Mouse (Mus musculus) liver, embryonic 15.5 days (tissue): ENCODE measurements at regions not wholly inside any gene's neighbourhood (a gene's known extent, or its start where the extent isn't known, plus 50 kb on each side); places are given as distances from the start of the nearest gene placed in this dataset.
A peak's percentile ranks its signal among the peaks of the same experiment; 100 is the strongest.

Experiments used
- ATAC-seq: fragments of 200-750 bp; cut with Nextera tagmentation; 2 replicates; pipeline ENCODE4 v1.8.0; 2017; ENCODE audit warnings: moderate number of reproducible peaks, mild to moderate bottlenecking, moderate library complexity; ENCODE audit not compliant: insufficient read depth
- H3K27ac ChIP-seq: fragments of 300-500 bp; sonication (generic); replicated peaks from 2 replicates; pipeline ENCODE4 v1.5.1; 2015; ENCODE audit warnings: mild to moderate bottlenecking, inconsistent platforms
- H3K27me3 ChIP-seq: fragments of 300-500 bp; sonication (generic); 2 replicates; pipeline ENCODE4 v1.6.1; 2015; ENCODE audit warnings: mild to moderate bottlenecking, inconsistent platforms
- H3K36me3 ChIP-seq: fragments of 300-500 bp; sonication (generic); replicated peaks from 2 replicates; pipeline ENCODE4 v1.6.1; 2015; ENCODE audit warnings: moderate library complexity, mild to moderate bottlenecking, inconsistent platforms
- H3K4me1 ChIP-seq: fragments of 300-500 bp; sonication (generic); replicated peaks from 2 replicates; pipeline ENCODE4 v1.6.1; 2015; ENCODE audit warnings: inconsistent platforms
- H3K4me2 ChIP-seq: fragments of 300-500 bp; sonication (generic); 2 replicates; pipeline ENCODE4 v1.6.1; 2015; ENCODE audit warnings: moderate library complexity, mild to moderate bottlenecking, inconsistent platforms
- H3K4me3 ChIP-seq: fragments of 300-500 bp; sonication (generic); replicated peaks from 2 replicates; pipeline ENCODE4 v1.5.1; 2015; ENCODE audit warnings: mild to moderate bottlenecking, inconsistent platforms
- H3K9ac ChIP-seq: fragments of 300-500 bp; sonication (generic); 2 replicates; pipeline ENCODE4 v1.6.1; 2015; ENCODE audit warnings: moderate library complexity, mild to moderate bottlenecking, inconsistent platforms
- H3K9me3 ChIP-seq: fragments of 300-500 bp; sonication (generic); replicated peaks from 2 replicates; pipeline ENCODE4 v1.6.1; 2016; ENCODE audit warnings: inconsistent platforms
- WGBS: fragments of 180-500 bp; shearing (Covaris S2); methylation state at CpG from one replicate; pipeline ENCODE4 v1.1.7; 2015; ENCODE audit warnings: mixed read lengths; ENCODE audit not compliant: insufficient replicate concordance; 5-methylcytosine and 5-hydroxymethylcytosine counted together

DNA sequence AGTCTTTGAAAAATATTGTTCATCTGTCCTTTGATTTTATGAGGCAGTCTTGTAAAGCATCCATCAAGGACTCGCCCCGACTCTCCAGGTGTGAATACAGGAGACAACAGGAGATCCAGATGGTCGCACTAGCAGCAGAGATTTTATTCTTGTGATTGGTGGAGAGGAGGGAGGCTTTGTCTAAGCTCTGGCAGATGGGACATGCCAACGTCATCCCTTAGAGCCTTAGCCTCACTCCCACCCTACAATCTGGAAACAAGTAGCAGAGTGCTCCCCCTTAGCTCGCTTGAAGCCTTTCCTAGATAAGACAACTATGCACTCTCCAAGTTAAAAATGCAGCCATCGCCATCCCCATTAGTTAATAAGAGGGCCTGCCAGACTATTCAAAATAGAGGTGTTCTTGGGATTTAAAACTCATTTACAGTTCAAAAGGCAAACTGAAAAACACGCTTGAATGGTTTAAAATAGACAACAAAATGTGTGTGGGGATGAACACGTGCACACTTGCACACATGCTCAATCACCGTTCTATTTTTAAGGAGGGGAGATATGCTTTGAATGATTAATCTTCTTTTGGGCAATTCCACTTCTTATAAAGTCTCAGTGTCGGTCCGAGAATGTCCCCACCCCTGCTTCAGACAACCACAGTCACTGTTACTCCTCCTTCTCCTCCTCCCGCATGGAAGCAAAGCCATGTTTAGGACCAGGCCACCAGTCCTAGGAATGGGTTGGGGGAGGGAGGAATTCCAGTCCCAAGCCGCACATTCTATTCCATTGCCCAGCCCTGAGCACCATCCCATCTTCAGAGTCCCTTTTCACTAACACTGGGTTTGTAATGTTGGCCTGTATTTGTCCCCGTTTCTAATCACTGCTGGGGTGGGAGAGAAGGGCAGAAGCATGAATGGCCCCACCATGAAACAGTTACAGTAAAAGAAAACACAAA lies 61.5 kb upstream of the Egln3 start:
- no peaks in the 10 kb centered on the region for H3K27me3 ChIP-seq
- no peak overlapping the region for H3K4me2 ChIP-seq
- H3K36me3 ChIP-seq, result no peaks in the 10 kb centered on the region
- H3K9ac ChIP-seq, result no peak overlapping the region
- H3K9me3 ChIP-seq, result no peaks in the 10 kb centered on the region
- H3K27ac ChIP-seq, result no peak overlapping the region
- H3K4me3 ChIP-seq, result no peak overlapping the region
- ATAC-seq, result no peak
- no peaks in the 10 kb centered on the region for H3K4me1 ChIP-seq
- 64% methylated on average over 14 of the region's 14 CpGs for WGBS

DNA sequence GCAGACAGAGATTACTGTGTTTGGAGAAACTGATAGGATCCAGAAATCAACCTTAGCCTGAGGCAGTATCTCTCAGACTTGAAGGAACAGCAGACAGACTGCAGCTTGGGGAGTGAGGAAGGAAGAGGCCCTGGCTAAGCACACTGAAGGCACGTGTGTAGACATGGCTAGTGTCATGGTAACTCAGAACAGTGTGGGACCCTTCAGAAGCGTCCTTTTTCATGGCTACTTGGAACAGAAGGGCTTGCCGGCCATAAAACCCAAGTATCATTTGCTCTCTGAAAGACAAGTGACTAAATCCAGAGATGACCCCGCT lies 60.7 kb upstream of the Egln3 start:
- WGBS, result 36% methylated on average over 4 of the region's 4 CpGs

DNA sequence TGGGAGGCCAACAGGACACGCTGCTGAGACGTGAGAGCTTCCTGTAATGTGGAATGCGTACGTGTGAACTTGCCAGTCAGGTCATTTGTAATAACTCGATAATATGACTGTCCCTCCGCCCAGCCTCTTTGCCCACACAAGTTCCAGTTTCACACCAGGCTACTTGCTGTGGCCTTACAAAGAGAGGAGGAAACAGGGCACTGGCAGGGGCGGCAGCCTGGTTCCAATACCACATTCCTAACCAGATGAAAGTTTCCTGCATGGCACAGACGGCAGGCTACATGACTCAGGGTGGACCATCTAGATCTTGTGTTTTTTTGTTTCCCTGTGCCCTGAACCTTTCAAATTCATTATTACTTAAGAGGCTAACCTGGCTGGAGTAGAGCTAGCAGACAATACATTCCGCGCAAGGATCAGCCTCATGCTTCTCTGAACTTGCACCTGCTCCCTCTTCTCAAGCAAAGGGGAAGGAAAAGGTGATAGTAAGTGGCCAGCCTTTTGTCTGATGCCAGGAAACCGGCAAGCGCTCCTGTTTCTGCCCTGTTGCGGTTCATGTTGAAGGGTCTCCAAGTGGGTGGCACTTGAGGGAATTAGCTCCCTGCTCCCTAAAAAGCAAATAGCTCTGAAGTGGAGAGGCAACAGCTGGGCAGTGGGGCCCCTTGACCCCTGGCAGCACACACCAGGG lies 60.2 kb upstream of the Egln3 start:
- Histone ChIP-seq H3K4me2 (no peak overlapping the region), H3K4me1 (no peaks in the 10 kb centered on the region), H3K36me3 (no peaks in the 10 kb centered on the region), H3K9ac (no peak overlapping the region), H3K27me3 (no peaks in the 10 kb centered on the region), H3K27ac (no peak overlapping the region), H3K4me3 (no peak overlapping the region), H3K9me3 (no peaks in the 10 kb centered on the region)
- 40% methylated on average over 13 of the region's 13 CpGs for WGBS
- no peak for ATAC-seq

More for the DNA sequence above, 60.7 kb upstream of the Egln3 start:
- H3K36me3 ChIP-seq, result no peaks in the 10 kb centered on the region
- no peak for ATAC-seq
- no peak overlapping the region for H3K27ac ChIP-seq
- no peak overlapping the region for H3K4me2 ChIP-seq
- H3K4me1 ChIP-seq, result no peaks in the 10 kb centered on the region
- no peak overlapping the region for H3K9ac ChIP-seq
- H3K27me3 ChIP-seq, result no peaks in the 10 kb centered on the region
- no peak overlapping the region for H3K4me3 ChIP-seq
- H3K9me3 ChIP-seq, result no peaks in the 10 kb centered on the region

DNA sequence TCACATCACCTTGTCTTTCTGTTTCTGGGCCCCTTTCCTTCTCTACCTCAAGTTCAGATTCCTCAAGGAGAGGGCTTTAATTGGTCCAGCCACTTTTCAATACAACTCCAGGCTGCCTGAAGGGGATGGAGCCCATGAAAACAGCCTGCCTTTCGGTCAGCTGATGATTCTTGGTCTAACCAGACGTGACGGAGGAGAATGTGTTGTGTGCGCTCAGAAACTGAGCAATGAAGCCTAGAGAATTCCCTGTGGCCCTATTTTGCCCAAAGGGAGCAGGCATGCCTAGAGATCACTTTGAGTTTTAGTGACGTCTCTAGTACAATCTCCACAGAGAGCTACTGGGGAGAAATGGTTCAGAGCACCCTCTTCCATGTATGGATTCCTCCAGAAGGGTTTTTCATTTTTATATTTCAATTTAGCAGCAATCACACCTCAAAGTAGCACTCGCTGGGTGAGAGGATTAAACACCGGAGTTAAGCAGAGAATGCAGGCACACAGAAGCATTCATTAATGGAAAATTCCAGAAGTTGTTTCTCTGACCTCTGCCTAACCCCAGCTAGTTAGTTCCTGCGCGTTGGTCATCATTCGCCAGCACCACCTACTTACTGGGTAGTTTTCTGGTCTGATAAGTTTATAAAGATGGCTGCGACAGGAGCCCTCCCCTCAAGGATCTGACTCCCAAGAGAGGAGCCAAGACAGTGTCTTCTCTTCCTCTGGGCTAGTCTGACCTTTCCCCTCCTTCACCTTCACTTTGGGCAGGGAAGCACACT lies 58.8 kb upstream of the Egln3 start:
- Histone ChIP-seq H3K4me2 (no peak overlapping the region), H3K27me3 (no peaks in the 10 kb centered on the region)
- WGBS, result 70% methylated on average over 11 of the region's 11 CpGs

DNA sequence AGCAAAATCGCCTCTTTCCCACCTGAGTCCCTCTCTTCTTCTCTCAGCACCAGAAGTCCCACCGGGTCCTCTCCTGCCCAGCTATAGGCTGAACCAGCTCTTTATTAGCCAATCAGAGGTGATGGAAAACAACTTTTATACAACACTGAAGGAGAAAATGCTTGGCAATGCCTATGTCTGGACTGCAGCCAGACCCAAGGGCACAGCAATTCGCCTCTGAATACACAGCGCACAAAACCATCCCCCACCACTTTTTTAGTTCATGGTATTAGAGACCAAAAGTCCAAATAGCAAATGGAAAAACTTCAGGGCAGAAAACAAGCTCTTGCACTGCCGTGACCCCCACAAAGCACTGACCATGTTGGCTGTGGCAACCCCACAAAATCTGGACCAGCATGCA lies 57.8 kb upstream of the Egln3 start:
- H3K36me3 ChIP-seq, result no peaks in the 10 kb centered on the region
- H3K27ac ChIP-seq, result no peak overlapping the region
- no peak overlapping the region for H3K9ac ChIP-seq
- 70% methylated on average over 5 of the region's 5 CpGs for WGBS
- H3K4me1 ChIP-seq, result peaks cover 3% of the 10 kb centered on the region; the same call in 1 of the 2 replicates
- H3K4me2 ChIP-seq, result no peak overlapping the region
- ATAC-seq, result no peak
- H3K4me3 ChIP-seq, result no peak overlapping the region
- H3K9me3 ChIP-seq, result no peaks in the 10 kb centered on the region
- H3K27me3 ChIP-seq, result no peaks in the 10 kb centered on the region

More for the DNA sequence above, 58.8 kb upstream of the Egln3 start:
- no peaks in the 10 kb centered on the region for H3K4me1 ChIP-seq
- no peak overlapping the region for H3K9ac ChIP-seq
- H3K36me3 ChIP-seq, result no peaks in the 10 kb centered on the region
- no peak overlapping the region for H3K27ac ChIP-seq
- no peak overlapping the region for H3K4me3 ChIP-seq
- ATAC-seq, result no peak
- H3K9me3 ChIP-seq, result no peaks in the 10 kb centered on the region

DNA sequence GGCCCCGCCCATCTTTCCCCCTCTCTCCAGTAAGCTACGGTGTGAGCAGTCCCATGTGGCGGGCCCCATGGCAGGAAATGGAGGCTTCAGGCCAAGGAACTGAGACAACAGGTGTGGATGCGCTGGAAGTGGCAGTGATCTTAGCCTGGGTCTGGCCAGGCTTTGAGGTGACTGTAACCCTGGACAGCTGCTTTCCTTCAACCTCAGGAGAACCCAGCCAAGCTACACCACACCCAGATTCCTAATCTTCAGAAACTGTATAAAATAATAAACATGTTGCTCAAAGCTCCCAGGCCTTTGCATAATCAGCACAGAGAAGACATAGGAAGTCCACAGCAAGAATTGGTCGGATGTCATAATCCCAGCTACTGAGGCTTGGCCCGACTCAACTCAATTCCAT lies 56.8 kb upstream of the Egln3 start:
- Histone ChIP-seq H3K9me3 (no peaks in the 10 kb centered on the region), H3K27ac (no peak overlapping the region), H3K4me1 (peaks cover 3% of the 10 kb centered on the region; the same call in 1 of the 2 replicates), H3K9ac (no peak overlapping the region), H3K36me3 (no peaks in the 10 kb centered on the region), H3K27me3 (no peaks in the 10 kb centered on the region), H3K4me2 (no peak overlapping the region), H3K4me3 (no peak overlapping the region)
- WGBS, result 41% methylated on average over 6 of the region's 6 CpGs
- ATAC-seq, result no peak

DNA sequence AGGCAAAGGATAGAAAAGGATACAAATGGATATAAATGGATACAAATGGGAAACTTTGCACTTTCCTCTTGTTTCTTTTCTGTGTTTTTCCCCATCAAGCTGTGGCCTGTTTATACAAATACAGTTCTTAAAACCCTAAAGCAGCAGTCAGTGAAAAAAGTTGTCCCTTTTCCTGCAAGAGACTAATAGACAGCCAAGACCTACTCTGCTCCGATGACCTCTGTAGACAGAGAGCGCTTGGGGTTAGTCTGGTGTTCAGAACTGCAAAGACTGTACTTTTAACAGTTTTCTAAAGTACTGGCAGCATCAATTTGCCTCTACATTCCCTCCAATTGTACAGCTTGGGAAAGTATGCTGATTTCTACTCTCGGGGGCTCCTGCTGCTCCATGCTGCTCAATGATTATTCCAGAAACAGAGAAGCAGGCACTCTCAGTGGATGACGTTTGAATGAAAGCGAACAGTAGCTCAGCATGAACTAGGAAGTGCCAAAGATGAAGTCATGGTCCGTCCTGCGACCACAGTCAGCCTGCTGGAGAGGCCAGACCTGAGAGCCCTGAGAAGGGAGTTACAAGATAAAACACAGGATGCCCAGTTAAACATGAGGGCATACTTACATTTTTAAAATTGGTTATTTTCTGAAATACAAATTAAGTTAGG lies 54.2 kb upstream of the Egln3 start:
- peaks cover 3% of the 10 kb centered on the region; the same call in 1 of the 2 replicates for H3K4me1 ChIP-seq
- ATAC-seq, result no peak
- H3K9ac ChIP-seq, result no peak overlapping the region

DNA sequence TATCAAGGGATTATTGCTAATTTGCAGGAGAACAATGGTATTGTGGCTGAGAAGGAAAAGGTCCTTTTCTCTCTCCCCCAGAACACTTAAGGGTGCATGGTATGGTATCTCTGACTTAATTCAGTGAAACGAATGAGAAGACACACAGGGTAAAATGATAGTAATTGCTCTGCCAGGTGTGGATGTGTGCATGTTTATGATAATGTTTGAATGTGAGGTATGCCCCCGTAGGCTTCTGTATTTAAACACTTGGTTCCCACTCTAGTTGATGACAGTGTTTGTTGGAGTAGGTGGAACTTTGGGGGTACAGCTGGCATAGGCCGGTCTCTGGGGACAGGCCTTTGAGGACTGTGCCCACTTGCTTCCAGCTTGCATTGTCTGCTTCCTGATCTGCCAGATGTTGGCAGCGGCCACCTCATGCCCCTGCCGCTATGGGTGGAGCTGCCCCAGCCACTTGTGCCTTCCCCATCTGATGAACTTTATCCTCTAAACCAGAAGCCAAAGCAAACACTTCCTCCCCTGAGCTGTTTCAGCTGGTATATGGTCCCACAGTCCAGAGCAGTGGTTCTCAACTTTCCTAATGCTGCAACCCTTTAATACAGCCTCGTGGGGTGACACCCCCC lies 53.0 kb upstream of the Egln3 start:
- H3K4me3 ChIP-seq, result no peak overlapping the region
- no peaks in the 10 kb centered on the region for H3K36me3 ChIP-seq
- H3K9ac ChIP-seq, result no peak overlapping the region
- no peaks in the 10 kb centered on the region for H3K27me3 ChIP-seq
- no peaks in the 10 kb centered on the region for H3K9me3 ChIP-seq
- no peak overlapping the region for H3K4me2 ChIP-seq
- 35% methylated on average over 6 of the region's 6 CpGs for WGBS
- 0 out of 2 replicates have a peak, but pooled peaks have one; percentile 58 for ATAC-seq
- peaks cover 3% of the 10 kb centered on the region; the same call in 1 of the 2 replicates for H3K4me1 ChIP-seq
- no peak overlapping the region for H3K27ac ChIP-seq

More for the DNA sequence above, 54.2 kb upstream of the Egln3 start:
- Histone ChIP-seq H3K4me2 (no peak overlapping the region), H3K27me3 (no peaks in the 10 kb centered on the region), H3K4me3 (no peak overlapping the region), H3K36me3 (no peaks in the 10 kb centered on the region), H3K27ac (no peak overlapping the region), H3K9me3 (no peaks in the 10 kb centered on the region)
- WGBS, result 46% methylated on average over 7 of the region's 7 CpGs
